Mouse (Mus musculus): ENCODE results near the gene Recql. TPM values are rescaled to one million over a fixed set of nuclear protein-coding genes. Genes with fewer than 3 reads are reported as not detected.
"Not testable (repeated sequence)": the region's sequence is repeated elsewhere in the genome, so short reads cannot be mapped to it uniquely, and the experiment has no call there.

The Recql gene
- polyA plus RNA-seq, 1 experiment = 11.9 TPM

DNA sequence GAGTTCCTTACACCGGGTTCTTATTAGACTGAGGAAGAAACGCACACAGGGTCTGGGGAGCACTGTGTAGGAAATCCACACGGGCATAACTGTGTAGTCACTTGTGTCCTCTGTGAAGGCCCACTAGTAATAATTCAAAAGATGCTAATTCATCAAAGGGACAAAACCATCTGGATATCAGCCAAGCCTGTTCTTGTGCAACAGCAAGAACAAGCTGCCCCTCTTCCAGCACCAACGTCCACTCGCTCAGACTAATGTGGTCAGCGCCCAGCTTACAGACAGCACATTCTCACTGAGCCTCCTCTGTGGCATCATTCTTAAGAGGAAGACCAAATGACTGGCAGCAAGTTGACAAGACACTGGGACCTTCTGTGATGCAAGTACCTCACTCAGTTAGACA, 6.9 kb downstream of the Recql start:
- Histone ChIP-seq H3K4me1 (ENCODE audit: control insufficient read depth, insufficient read depth, insufficient read length, low read length) (no peaks in the 10 kb centered on the region), H3K4me3 (ENCODE audit: insufficient read depth, low read depth, low read length) (no peak overlapping the region), H3K27ac (replicated peaks; ENCODE audit: low read depth, low read length) (no peak overlapping the region)

DNA sequence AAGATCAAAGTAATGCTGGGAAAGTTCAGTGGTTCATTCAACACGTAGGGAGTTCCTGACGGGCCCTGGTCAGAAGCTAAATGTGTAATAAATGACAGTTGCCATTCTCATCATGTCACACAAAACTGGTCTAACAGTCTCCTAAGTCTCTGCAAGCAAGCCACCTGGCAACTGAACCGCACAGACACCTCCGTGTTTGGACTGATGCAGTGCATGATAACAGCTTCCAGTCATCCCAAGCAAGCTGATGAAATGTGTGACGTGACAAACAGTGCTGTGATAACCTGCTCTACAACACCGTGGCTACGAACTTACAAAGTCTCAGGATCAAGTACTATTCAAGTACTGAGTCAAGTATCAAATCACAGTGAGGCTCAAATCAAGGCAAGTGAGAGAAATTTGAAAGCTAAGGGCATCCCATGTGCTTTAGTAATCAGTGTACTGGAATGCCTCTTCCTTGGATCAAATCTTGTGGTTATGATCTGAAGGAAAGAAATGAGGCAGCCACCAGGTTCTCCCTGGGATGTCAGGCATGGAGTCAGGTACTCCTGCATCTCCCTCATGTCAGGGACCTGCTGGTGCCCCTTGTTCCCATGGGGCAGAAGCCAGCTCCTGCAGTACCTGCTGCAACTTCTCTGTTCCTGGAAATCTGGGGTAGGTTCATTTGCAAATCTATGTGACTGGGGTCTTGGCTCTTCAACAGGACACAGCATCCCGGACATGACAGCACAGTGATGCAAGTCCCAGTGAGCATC, 8.1 kb downstream of the Recql start:
- no peak overlapping the region for H3K4me3 ChIP-seq (ENCODE audit: insufficient read depth, low read depth, low read length)
- no peak overlapping the region for H3K27ac ChIP-seq (replicated peaks; ENCODE audit: low read depth, low read length)
- no peaks in the 10 kb centered on the region for H3K4me1 ChIP-seq (ENCODE audit: control insufficient read depth, insufficient read depth, insufficient read length, low read length)

DNA sequence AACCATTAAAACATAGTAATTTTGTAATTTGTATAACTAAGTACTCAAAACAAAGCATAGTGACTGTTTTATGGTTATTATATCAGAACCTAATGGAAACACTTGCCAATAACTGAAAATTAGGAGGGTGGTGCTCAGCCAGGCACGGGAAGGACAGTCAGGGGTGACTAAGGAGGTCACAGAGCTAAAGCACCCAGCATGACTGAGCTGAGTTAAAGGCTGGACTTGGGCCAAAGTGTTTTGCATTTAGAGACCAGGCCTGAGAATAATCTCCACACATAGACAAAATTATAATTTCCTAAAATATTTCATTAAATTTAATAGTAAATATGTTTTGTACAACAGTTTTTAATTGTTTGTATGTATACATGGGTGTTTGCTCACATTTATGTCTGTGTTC, 9.8 kb downstream of the Recql start:
- Histone ChIP-seq H3K4me3 (ENCODE audit: insufficient read depth, low read depth, low read length) (no peak overlapping the region), H3K27ac (replicated peaks; ENCODE audit: low read depth, low read length) (no peak overlapping the region), H3K4me1 (ENCODE audit: control insufficient read depth, insufficient read depth, insufficient read length, low read length) (no peaks in the 10 kb centered on the region)

DNA sequence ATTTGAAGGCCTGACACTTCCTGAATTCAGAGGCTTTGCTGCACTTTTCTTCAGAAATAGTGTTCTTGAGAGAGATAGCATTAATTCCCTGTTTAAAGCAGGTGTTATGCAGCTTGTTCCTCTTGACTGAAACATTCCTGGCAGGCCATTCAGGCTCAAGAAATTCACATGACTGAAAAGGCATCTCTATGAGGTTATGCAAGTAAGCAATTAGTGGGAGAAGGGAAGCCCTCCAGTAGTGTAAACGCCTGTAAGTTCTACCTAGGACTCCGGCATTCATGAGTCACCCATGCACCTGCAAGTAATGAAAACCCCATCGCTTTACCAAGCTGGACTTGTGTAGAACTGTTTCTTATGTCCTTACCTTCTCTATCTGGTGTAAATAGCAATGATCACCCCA, 17.3 kb downstream of the Recql start:
- no peak overlapping the region for H3K4me3 ChIP-seq (ENCODE audit: insufficient read depth, low read depth, low read length)
- no peaks in the 10 kb centered on the region for H3K4me1 ChIP-seq (ENCODE audit: control insufficient read depth, insufficient read depth, insufficient read length, low read length)
- no peak overlapping the region for H3K27ac ChIP-seq (replicated peaks; ENCODE audit: low read depth, low read length)

DNA sequence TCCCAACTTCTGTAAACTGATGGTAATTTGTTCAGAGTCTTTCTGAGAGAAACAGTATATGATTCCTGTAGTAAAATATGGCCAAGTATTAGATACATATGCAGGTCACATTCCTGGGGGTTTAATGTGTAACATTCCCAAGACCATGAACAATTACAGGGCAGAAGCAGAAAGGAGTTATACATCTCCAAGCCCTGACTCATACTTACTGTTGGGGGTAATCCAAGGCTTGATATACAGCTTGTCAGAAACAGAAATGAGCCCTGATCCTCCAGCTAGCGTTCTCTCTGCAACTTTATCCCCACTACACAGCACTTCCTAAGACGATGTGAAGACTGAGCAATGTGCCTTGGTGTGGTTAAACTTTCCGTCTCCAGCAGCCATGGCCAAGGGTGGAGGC, 19.3 kb downstream of the Recql start:
- Histone ChIP-seq H3K27ac (replicated peaks; ENCODE audit: low read depth, low read length) (no peak overlapping the region), H3K4me1 (ENCODE audit: control insufficient read depth, insufficient read depth, insufficient read length, low read length) (no peaks in the 10 kb centered on the region), H3K4me3 (ENCODE audit: insufficient read depth, low read depth, low read length) (no peak overlapping the region)

DNA sequence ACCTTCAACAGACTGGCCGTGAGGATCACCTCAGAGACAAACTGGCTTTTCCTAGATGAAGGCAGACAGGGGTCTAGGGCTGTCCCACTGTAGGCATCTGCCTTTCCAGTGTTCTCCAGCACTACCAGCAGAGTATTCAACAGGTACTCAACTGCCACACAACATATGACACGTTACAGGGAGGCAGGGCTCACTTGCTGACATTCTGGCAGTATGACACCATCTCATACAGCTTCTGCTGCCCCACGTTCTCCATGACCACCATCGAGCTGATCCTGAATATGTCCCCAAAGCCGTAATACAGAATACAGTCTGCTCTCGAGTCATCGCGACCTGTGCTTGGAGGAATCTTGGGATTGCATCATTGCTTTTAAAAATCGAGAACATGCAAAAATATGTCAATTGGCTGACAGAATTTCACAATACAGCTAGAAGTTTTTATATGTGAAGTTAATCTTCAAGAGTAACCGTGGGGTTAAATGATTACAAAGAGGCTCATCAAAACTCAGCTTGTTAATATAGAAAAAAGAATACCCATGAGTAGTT, 20.3 kb downstream of the Recql start:
- Histone ChIP-seq H3K27ac (replicated peaks; ENCODE audit: low read depth, low read length) (no peak overlapping the region), H3K4me1 (ENCODE audit: control insufficient read depth, insufficient read depth, insufficient read length, low read length) (no peaks in the 10 kb centered on the region), H3K4me3 (ENCODE audit: insufficient read depth, low read depth, low read length) (no peak overlapping the region)

DNA sequence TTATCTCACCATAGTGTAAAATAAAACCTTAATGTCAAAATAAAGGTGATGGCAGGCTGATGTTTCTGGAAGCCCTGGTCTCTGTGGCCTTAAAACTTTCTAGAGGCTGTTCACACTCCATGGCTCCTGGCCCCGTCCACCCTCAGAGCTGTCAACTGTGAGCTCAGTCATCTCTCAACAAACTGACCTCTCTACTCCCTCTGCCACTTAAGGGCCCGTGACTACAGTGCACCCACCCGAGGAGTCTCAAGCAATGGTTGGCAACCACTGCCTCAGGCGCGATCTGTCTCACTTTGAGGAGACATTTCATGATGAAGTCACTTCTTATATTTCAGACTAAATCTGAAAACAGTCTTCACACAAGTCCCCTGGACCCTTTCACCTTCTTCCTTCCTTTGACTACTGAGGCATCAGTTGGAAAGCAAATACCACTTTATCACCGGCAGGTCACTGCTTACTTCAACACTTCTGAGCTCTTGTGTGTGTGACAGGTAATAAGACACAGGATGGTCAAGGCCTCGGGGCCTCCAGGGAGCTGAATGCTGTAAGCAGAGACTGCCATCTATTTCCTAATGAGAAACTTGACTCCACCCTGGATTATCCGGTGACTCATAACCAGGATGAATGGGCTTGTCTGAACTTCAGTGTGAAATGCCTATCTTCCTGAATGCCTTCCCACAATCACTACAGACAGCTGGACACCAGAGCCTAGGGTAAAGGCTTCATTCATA, 21.0 kb downstream of the Recql start:
- H3K4me1 ChIP-seq (ENCODE audit: control insufficient read depth, insufficient read depth, insufficient read length, low read length) = no peaks in the 10 kb centered on the region
- no peak overlapping the region for H3K4me3 ChIP-seq (ENCODE audit: insufficient read depth, low read depth, low read length)
- no peak overlapping the region for H3K27ac ChIP-seq (replicated peaks; ENCODE audit: low read depth, low read length)

DNA sequence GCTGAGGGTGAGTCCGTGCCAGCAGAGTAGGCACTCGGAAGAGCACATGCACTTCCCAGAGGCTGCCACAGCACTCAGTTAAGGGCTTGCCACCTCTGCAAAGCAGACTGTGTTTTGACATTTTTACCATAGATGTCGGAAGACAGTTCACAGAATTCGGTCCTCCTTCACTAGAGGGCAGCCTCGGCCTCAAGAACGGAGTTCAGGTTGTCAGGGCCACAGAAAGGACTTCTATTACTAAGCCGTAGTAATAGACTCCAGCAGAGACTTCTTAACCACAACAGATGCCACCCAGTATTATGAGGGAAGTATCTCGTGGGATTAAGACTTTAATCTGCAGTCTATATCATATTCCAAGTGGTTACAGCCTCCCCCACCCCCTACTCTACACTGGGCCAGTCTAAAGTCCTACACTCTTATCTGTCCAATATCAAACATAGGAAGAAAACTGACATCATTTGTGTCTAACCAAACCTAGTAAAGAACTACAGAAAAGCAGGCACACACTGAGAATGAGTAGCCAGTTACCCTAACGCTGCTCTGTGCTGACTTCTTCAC, 23.8 kb downstream of the Recql start:
- Histone ChIP-seq H3K4me1 (ENCODE audit: control insufficient read depth, insufficient read depth, insufficient read length, low read length) (no peaks in the 10 kb centered on the region), H3K4me3 (ENCODE audit: insufficient read depth, low read depth, low read length) (no peak overlapping the region), H3K27ac (replicated peaks; ENCODE audit: low read depth, low read length) (no peak overlapping the region)

DNA sequence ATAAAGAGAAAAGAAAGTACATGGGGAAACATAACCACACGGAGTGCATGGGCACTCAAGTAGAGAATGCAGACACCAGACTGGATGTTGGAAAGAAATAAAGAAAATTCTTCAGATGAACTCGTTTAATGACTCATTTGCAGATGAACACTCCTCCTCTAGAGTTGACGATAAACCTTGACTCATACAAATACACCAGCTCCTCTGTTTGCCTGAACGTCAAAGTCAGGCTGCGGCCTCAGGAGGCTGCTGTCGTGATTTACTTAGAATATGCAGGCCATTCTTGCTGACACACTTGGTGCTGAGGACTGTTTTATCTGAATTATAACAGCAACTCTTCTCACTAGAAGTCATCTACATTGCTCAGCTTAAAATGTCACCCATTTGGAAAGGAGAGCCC, 24.9 kb downstream of the Recql start:
- Histone ChIP-seq H3K4me3 (ENCODE audit: insufficient read depth, low read depth, low read length) (no peak overlapping the region), H3K4me1 (ENCODE audit: control insufficient read depth, insufficient read depth, insufficient read length, low read length) (no peaks in the 10 kb centered on the region), H3K27ac (replicated peaks; ENCODE audit: low read depth, low read length) (no peak overlapping the region)

DNA sequence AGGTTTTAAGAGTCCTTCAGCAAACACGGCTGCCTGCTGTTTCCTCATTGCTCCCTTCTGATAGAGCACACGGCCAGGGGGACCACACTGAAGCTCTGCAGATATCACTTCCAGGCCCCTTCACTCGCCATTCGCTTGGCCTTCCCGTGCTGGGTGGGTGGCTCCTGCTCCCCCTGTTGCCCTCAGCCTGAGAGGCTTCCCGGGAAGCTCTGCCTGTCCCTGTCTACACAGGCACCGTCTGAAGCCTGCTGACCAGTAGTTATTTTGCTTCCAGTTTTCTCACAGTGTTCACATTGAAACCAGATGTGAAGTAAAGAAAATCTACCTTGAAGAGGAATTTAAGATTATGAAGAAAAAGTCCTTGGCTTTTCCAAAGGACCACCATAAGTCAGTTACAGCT, 29.8 kb downstream of the Recql start:
- no peaks in the 10 kb centered on the region for H3K4me1 ChIP-seq (ENCODE audit: control insufficient read depth, insufficient read depth, insufficient read length, low read length)
- no peak overlapping the region for H3K27ac ChIP-seq (replicated peaks; ENCODE audit: low read depth, low read length)

DNA sequence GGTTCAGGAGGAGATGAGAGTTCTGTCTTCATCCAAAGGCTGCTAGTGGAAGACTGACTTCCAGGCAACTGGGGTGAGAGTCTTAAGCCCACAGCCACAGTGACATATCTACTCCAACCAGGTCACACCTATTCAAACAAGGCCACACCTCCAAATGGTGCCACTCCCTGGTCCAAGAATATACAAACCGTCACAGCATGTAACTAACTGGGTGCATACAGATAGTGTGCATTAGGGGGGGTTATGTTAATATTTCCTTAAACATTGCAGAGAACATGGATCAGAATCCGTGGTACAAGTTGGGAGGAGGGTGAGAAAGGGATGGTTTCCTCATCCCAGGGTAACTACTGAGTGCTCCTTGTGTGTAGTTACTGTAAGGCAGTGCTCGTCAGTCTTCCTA, 34.8 kb downstream of the Recql start:
- not testable (repeated sequence) for H3K27ac ChIP-seq (replicated peaks; ENCODE audit: low read depth, low read length); H3K4me1 ChIP-seq (ENCODE audit: control insufficient read depth, insufficient read depth, insufficient read length, low read length); H3K4me3 ChIP-seq (ENCODE audit: insufficient read depth, low read depth, low read length)

More for the DNA sequence above, 29.8 kb downstream of the Recql start:
- H3K4me3 ChIP-seq (ENCODE audit: insufficient read depth, low read depth, low read length) = no peak overlapping the region

DNA sequence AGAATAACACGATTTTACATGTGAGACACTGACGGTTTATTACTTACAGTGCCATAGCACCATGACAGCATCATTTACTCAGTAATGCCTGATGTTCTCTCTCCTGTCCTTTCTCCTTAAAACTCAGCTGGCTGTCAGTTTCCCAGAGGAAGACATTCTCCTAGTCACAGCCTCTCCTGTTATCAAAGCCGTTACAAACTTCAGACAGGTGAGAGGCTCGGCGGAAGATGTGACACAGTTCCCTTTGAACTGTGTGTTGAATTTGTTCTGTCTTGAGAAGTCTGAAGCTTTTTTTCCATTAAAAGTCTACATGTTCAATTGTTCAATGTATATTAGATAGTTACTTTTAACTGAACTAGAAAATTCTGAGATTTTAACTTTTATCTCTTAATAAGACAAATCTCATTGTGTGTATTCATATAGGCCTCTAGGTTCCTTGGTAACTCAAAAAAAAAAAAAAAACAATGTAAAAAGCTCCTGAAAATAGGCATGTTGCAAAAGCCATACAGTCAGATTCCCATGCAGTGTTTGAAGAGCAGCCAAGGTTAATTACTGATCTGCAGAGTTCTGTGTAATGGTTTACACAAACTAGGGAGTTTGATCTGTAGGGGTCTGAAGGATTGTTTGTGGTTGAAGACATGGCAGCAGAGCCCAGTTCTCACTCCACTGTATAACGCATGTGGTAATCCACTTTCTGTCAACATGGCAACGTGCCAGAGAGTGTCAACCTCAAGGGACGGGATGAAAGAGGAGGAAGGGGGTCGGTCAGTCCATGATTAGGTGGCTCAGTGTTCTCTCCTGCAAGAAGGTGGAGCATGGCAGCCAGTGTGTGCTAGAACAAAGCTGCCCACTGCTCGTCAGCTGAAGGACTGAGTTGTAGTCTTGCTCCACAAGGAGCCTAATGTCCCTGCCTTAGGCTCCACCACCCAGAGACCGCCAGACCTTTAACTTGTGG, 39.2 kb downstream of the Recql start:
- 0 out of 2 replicates have a peak, but pooled peaks cover 2% of the 10 kb centered on the region for H3K4me1 ChIP-seq (ENCODE audit: control insufficient read depth, insufficient read depth, insufficient read length, low read length)
- no peak overlapping the region for H3K4me3 ChIP-seq (ENCODE audit: insufficient read depth, low read depth, low read length)
- no peak overlapping the region for H3K27ac ChIP-seq (replicated peaks; ENCODE audit: low read depth, low read length)

DNA sequence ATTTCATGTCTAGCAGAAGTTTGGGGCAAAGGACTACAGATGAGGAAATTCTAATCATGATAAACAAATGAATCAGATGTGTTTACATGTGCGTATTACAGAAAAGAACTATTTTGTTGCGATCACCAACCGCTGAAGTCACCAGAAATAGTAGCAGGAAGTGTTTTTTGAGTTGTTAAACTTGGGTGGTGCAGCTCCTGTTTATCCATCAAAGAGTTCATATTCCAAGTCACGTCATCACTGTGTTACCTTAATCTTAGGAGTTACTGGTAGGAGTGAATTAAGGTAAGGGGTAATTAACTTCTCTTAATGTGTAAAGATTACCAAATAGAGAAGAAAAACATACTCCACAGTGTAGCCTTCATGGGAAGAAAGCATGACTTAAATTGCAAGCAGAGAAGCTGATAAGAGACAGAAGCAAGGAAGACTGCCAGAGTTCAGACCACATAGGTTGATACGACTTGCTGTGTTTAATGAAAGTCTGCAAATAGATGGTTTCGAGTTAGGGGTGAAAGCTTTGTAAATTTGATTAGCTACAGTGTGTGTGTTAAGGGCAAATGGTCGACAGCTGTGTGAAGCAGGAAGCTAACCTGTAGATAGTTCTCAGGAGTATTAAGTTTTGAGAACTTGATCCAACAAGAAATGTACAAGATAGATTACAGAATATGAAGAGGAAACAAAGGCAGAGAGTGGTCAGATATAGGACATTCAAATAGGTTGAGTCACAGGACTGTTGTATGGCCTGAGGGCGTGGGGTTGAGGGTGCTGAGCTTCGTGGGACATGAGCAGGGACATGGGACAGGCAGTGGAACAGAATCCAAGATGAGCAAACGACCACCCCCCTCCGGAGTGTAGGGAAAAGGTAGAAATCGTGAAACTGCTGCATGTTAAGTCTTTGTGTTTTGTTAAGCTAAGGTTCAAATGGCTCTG, 40.4 kb downstream of the Recql start:
- H3K27ac ChIP-seq (replicated peaks; ENCODE audit: low read depth, low read length) = no peak overlapping the region

More for the DNA sequence above, 40.4 kb downstream of the Recql start:
- H3K4me3 ChIP-seq (ENCODE audit: insufficient read depth, low read depth, low read length) = peak overlapping the region; percentile 95; the same call in 1 of the 2 replicates
- 0 out of 2 replicates have a peak, but pooled peaks cover 2% of the 10 kb centered on the region for H3K4me1 ChIP-seq (ENCODE audit: control insufficient read depth, insufficient read depth, insufficient read length, low read length)

Data from brown adipose tissue, adult 24 weeks (tissue).